Mouse (Mus musculus) fat pad, adult 2 months (tissue): ENCODE results near the gene Mafg.
"Not testable (repeated sequence)": the region's sequence is repeated elsewhere in the genome, so short reads cannot be mapped to it uniquely, and the experiment has no call there.

Experiments
- DNase-seq: peaks from one replicate; pipeline ENCODE4 v3.0.0-alpha.2; 2011; ENCODE audit warnings: low read depth, low spot score; ENCODE audit errors: extremely low read depth

Gene Mafg

GRCm38 (mm10) chr11:120633520-120634343, at the start of gene Mafg:
Gene Mafg (minus strand): TSS chr11:120633600.
- no peak for DNase-seq

GRCm38 (mm10) chr11:120682683-120683082, 49.3 kb upstream of the Mafg start:
- no peak for DNase-seq

GRCm38 (mm10) chr11:120679909-120680308, 46.5 kb upstream of the Mafg start:
- DNase-seq, result no peak

GRCm38 (mm10) chr11:120676951-120677350, 43.6 kb upstream of the Mafg start:
- DNase-seq, result no peak

GRCm38 (mm10) chr11:120675875-120676274, 42.5 kb upstream of the Mafg start:
- DNase-seq, result not testable (repeated sequence)

- DNase-seq, result no peak
Observed at GRCm38 (mm10) chr11:120673594-120674122, 40.3 kb upstream of the Mafg start.

- DNase-seq, result no peak
Observed at GRCm38 (mm10) chr11:120672687-120673593, 39.5 kb upstream of the Mafg start, which contains the start of gene Aspscr1. Gene Aspscr1 (plus strand): TSS chr11:120672973.

- DNase-seq, result no peak
Observed at GRCm38 (mm10) chr11:120666617-120667016, 33.2 kb upstream of the Mafg start.

- DNase-seq, result no peak
Observed at GRCm38 (mm10) chr11:120665406-120665805, 32.0 kb upstream of the Mafg start.

GRCm38 (mm10) chr11:120663714-120664113, 30.3 kb upstream of the Mafg start:
- DNase-seq, result no peak

GRCm38 (mm10) chr11:120662759-120663158, 29.4 kb upstream of the Mafg start:
- no peak for DNase-seq

- no peak for DNase-seq
Observed at GRCm38 (mm10) chr11:120661076-120661460, 27.7 kb upstream of the Mafg start, which contains the start of gene Notum. Gene Notum (minus strand): TSS chr11:120661175.

GRCm38 (mm10) chr11:120660301-120661075, 27.1 kb upstream of the Mafg start:
- DNase-seq, result no peak

GRCm38 (mm10) chr11:120659509-120660300, 26.3 kb upstream of the Mafg start:
- no peak for DNase-seq

- DNase-seq, result no peak
Observed at GRCm38 (mm10) chr11:120658876-120659410, 25.5 kb upstream of the Mafg start.

- no peak for DNase-seq
Observed at GRCm38 (mm10) chr11:120657301-120657700, 23.9 kb upstream of the Mafg start.

- DNase-seq, result no peak
Observed at GRCm38 (mm10) chr11:120654741-120655140, 21.3 kb upstream of the Mafg start.

GRCm38 (mm10) chr11:120651872-120652271, 18.5 kb upstream of the Mafg start:
- no peak for DNase-seq

GRCm38 (mm10) chr11:120648001-120648476, 14.6 kb upstream of the Mafg start, which contains the start of gene Myadml2:
Gene Myadml2 (minus strand): TSS chr11:120648158.
- no peak for DNase-seq
